Mouse (Mus musculus) intestine, embryonic 15.5 days (tissue): ENCODE results near the gene Msh5. TPM values are rescaled to one million over a fixed set of nuclear protein-coding genes. Genes with fewer than 3 reads are reported as not detected.

Experiments
- ATAC-seq: fragments of 200-750 bp; cut with Nextera tagmentation; 2 replicates; pipeline ENCODE4 v1.8.0; 2017; ENCODE audit warnings: moderate TSS enrichment, moderate library complexity
- H3K27ac ChIP-seq: fragments of 300-500 bp; sonication (generic); 2 replicates; pipeline ENCODE4 v1.5.1; 2015; ENCODE audit warnings: mild to moderate bottlenecking, inconsistent platforms
- H3K27me3 ChIP-seq: fragments of 300-500 bp; sonication (generic); replicated peaks from 2 replicates; pipeline ENCODE4 v1.6.1; 2015; ENCODE audit warnings: inconsistent platforms
- H3K36me3 ChIP-seq: fragments of 300-500 bp; sonication (generic); 2 replicates; pipeline ENCODE4 v1.6.1; 2015; ENCODE audit warnings: inconsistent platforms
- H3K4me1 ChIP-seq: fragments of 300-500 bp; sonication (generic); replicated peaks from 2 replicates; pipeline ENCODE4 v1.6.1; 2015; ENCODE audit warnings: inconsistent platforms
- H3K4me2 ChIP-seq: fragments of 300-500 bp; sonication (generic); replicated peaks from 2 replicates; pipeline ENCODE4 v1.6.1; 2015; ENCODE audit warnings: mild to moderate bottlenecking, inconsistent platforms
- H3K4me3 ChIP-seq: fragments of 300-500 bp; sonication (generic); replicated peaks from 2 replicates; pipeline ENCODE4 v1.5.1; 2015; ENCODE audit warnings: inconsistent platforms
- H3K9ac ChIP-seq: fragments of 300-500 bp; sonication (generic); 2 replicates; pipeline ENCODE4 v1.6.1; 2015; ENCODE audit warnings: inconsistent platforms
- H3K9me3 ChIP-seq: fragments of 300-500 bp; sonication (generic); 2 replicates; pipeline ENCODE4 v1.6.1; 2016; ENCODE audit warnings: inconsistent platforms
- WGBS: fragments of 180-500 bp; shearing (Covaris S2); methylation state at CpG from one replicate; pipeline ENCODE4 v1.1.7; 2015; 5-methylcytosine and 5-hydroxymethylcytosine counted together
- polyA plus RNA-seq: library from polyadenylated mRNA; unstranded; fragments of >200 nt; fragmentation: Nextera tagmentation; extraction: Ambion mirVana; gene quantifications from 2 replicates; pipeline ENCODE4 v1.2.1, GENCODE M21; 2015

Gene Msh5
- polyA plus RNA-seq, 1 experiment from 2014 or later, result 3.1 TPM

DNA sequence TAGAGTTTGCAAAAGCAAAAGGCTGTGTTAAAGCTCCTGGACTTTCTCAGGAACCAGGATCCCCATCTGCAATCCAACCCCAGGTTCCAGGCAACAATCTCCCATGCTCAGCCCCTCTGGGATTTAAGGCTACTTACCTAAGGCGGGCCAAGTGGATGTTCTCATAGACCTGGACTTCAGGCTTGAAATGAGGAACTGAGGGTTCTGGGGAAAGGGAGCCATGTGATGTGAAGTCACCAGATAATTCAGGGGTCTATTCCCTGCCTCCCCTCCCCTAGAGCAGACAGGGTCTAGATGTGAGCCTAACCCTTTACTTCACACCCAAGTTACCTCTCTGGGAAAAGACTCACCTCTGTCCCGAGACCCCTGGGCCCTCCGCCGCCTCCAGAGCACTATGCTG lies 34.2 kb upstream of the Msh5 start:
- no peak overlapping the region for H3K4me3 ChIP-seq
- H3K4me1 ChIP-seq, result peaks cover 30% of the 10 kb centered on the region
- no peaks in the 10 kb centered on the region for H3K36me3 ChIP-seq
- no peaks in the 10 kb centered on the region for H3K27me3 ChIP-seq
- no peak overlapping the region for H3K27ac ChIP-seq
- H3K9me3 ChIP-seq, result no peaks in the 10 kb centered on the region
- H3K9ac ChIP-seq, result no peak overlapping the region
- ATAC-seq, result no peak
- H3K4me2 ChIP-seq, result no peak overlapping the region
- 80% methylated on average over 4 of the region's 4 CpGs for WGBS

DNA sequence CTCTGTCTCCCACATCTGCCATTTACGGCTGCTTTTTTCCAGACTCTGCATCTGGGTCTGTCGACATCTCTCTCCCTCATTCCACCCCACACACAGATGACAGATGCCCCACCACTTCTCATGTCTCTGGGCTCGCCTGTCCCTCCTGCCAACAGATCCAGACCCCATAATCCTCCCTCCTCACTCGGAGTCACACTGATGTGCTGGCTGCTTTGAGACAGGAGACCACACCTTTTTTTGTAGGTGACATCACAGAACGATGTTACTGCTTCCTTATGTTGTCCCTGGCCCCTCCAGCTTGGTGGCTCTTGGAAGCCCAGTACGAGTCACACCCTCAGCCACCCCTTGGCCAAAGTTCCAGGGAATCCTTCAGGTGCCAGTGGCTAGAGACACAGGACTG lies 33.7 kb upstream of the Msh5 start:
- peaks cover 30% of the 10 kb centered on the region for H3K4me1 ChIP-seq
- no peak overlapping the region for H3K4me2 ChIP-seq
- H3K4me3 ChIP-seq, result no peak overlapping the region
- WGBS, result 34% methylated on average over 6 of the region's 6 CpGs
- no peaks in the 10 kb centered on the region for H3K9me3 ChIP-seq
- no peaks in the 10 kb centered on the region for H3K27me3 ChIP-seq
- peak overlapping the region; percentile 48; the same call in 1 of the 2 replicates for H3K27ac ChIP-seq
- H3K36me3 ChIP-seq, result no peaks in the 10 kb centered on the region
- H3K9ac ChIP-seq, result no peak overlapping the region
- peak; percentile 25 for ATAC-seq

DNA sequence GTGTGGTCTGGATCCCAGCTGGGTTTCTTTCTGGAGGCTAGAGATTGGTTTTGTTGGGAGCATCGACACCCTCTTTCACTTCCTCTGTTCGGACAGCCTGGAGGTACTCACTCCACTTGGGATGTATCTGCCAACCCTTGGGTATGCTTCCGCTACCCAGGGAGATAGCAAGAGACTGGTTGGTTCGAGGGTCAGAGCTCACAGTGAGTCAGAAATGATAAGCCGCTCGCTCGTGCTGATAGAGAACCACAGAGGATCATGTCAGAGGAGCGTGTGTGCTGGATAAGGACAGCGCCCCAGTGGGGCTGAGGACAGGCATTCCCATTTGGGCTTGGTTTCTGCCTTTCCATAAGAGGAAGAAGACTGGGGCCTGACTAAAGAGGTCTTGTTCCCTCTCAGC lies 33.2 kb upstream of the Msh5 start:
- peaks cover 30% of the 10 kb centered on the region for H3K4me1 ChIP-seq
- peak overlapping the region; percentile 48; the same call in 1 of the 2 replicates for H3K27ac ChIP-seq
- H3K36me3 ChIP-seq, result no peaks in the 10 kb centered on the region
- H3K4me2 ChIP-seq, result no peak overlapping the region
- H3K9me3 ChIP-seq, result no peaks in the 10 kb centered on the region
- no peaks in the 10 kb centered on the region for H3K27me3 ChIP-seq
- no peak overlapping the region for H3K4me3 ChIP-seq
- peak; percentile 87 for ATAC-seq
- H3K9ac ChIP-seq, result no peak overlapping the region
- 42% methylated on average over 9 of the region's 9 CpGs for WGBS

DNA sequence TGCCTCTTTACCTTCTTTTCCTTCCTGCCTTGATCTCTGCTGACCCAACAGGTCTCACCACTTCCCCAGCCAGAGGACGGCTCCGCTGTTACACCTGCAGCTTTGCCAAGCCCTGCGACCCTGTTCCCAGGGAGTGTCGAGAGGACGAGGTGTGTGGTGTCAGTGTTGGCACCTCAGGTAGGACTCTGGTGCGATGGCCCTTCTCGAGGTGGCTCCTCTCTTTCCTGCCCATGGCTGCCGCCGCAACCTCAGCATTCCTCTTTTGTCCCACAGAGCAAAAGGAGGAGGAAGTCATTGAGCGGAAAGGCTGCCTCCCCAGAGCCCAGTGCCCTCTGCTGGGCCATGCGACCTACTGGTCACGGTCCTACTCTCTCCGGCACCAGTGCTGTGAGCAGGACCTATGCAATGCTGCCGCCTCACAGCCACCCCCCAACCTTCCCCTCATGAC lies 31.3 kb upstream of the Msh5 start, which contains the start of gene Ly6g6d:
Gene Ly6g6d (minus strand): TSS at position 280 of the 448 bp plus-strand sequence.
- Histone ChIP-seq H3K4me2 (peak within 1 kb of the TSS; percentile 55), H3K27me3 (no peaks in the 10 kb centered on the region), H3K9me3 (no peaks in the 10 kb centered on the region), H3K9ac (peak within 1 kb of the TSS; percentile 36; the same call in 1 of the 2 replicates), H3K4me1 (peaks cover 36% of the 10 kb centered on the region), H3K27ac (peak within 1 kb of the TSS; percentile 71), H3K36me3 (no peaks in the 10 kb centered on the region), H3K4me3 (peak within 1 kb of the TSS; percentile 13; the same call in 1 of the 2 replicates)
- ATAC-seq, result peak; percentile 42; the same call in 1 of the 2 replicates
- 13% methylated on average over 14 of the region's 14 CpGs for WGBS

DNA sequence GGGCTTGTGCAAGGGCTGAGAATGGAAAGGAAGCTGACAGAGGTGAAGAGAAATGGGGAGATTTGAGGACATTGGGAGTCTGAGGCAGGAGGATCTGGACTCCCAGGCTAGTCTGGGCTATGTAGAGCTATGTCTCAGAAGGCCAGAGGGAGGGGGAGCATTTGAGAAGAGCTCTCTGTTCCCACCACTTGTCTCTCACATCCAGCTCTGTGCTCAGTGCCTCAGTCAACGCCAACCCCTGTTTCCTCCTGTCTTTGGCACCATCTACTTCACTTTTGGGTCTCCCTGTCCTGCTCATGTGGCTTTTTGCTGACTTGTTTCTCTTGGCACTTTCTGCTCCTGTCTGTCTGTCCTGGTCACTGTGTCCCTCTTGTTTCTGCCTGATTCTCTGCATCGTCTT lies 30.7 kb upstream of the Msh5 start:
- H3K4me1 ChIP-seq, result peaks cover 36% of the 10 kb centered on the region
- no peak for ATAC-seq
- H3K9me3 ChIP-seq, result no peaks in the 10 kb centered on the region
- peak overlapping the region; percentile 13; the same call in 1 of the 2 replicates for H3K4me3 ChIP-seq
- H3K27me3 ChIP-seq, result no peaks in the 10 kb centered on the region
- peak overlapping the region; percentile 71 for H3K27ac ChIP-seq
- H3K36me3 ChIP-seq, result no peaks in the 10 kb centered on the region
- 0 out of 2 replicates have a peak overlapping the region, but pooled peaks have one; percentile 36 for H3K9ac ChIP-seq
- WGBS, result 25% methylated on average over 2 of the region's 2 CpGs
- H3K4me2 ChIP-seq, result peak overlapping the region; percentile 55

DNA sequence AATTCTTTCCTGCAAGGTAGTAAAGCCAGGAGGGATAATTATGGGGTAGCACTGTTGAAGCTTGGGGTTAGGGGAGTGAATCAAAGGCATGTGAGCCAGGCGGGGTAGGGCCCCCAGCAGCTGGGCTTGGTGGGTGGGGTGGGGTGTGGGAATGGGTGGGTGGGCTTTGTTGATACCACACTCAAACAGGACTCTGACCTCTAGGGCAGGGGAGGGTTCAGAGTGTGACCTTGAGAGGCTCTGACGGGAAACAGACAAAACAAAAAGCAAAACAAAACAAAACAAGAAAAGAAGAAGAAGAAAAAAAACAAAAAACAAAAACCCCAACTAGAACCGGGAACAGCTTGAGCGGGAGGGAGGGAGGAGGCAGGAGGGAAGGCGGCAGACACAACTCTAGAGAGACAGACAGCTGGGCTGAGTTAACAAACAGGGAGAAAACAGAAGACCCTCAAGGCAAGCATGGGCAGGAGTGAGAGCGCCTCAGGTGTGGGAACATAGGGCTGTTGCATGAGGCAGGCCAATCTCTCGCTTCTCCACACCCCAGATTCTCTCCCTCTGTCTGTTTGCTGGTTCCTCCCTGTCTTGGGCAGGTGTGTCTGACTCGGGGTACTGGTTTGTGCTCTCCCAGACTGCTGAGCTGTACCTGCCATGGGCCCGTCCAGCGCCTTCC lies 30.1 kb upstream of the Msh5 start, which contains the start of gene Ly6g6e:
Gene Ly6g6e (plus strand): TSS at position 396 of the 670 bp plus-strand sequence.
- Histone ChIP-seq H3K27ac (peak within 1 kb of the TSS; percentile 71), H3K9ac (peak within 1 kb of the TSS; percentile 36; the same call in 1 of the 2 replicates), H3K4me1 (peaks cover 36% of the 10 kb centered on the region), H3K4me3 (peak within 1 kb of the TSS; percentile 13; the same call in 1 of the 2 replicates), H3K9me3 (no peaks in the 10 kb centered on the region), H3K27me3 (no peaks in the 10 kb centered on the region), H3K4me2 (peak within 1 kb of the TSS; percentile 55), H3K36me3 (no peaks in the 10 kb centered on the region)
- no peak for ATAC-seq
- WGBS, result 28% methylated on average over 10 of the region's 10 CpGs

DNA sequence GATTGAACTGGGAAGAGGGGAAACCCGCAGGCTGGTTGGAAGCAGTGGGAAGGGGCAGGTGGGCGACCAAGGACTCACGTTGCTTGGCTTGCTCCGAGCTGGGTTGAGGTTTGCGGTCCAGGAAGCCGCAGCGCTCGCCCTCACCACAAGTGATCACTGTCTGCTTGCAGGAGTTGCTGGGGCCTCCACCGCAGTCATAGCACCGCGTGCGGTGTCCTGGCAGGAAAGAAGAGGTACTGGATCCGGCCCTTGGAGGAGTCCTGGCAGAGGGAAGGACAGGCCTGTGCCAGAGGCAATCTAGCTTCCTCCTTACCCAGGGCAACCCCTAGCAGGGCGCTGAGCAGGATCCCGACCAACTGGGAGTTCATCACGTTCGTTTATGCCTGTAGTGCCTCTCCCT lies 27.6 kb upstream of the Msh5 start:
- H3K27ac ChIP-seq, result no peak overlapping the region
- peak overlapping the region; percentile 15; the same call in 1 of the 2 replicates for H3K9ac ChIP-seq
- H3K36me3 ChIP-seq, result no peaks in the 10 kb centered on the region
- peak overlapping the region; percentile 22 for H3K4me3 ChIP-seq
- H3K9me3 ChIP-seq, result no peaks in the 10 kb centered on the region
- H3K4me2 ChIP-seq, result peak overlapping the region; percentile 47
- peak; percentile 45 for ATAC-seq
- H3K4me1 ChIP-seq, result peaks cover 26% of the 10 kb centered on the region
- WGBS, result 33% methylated on average over 17 of the region's 17 CpGs
- no peaks in the 10 kb centered on the region for H3K27me3 ChIP-seq

DNA sequence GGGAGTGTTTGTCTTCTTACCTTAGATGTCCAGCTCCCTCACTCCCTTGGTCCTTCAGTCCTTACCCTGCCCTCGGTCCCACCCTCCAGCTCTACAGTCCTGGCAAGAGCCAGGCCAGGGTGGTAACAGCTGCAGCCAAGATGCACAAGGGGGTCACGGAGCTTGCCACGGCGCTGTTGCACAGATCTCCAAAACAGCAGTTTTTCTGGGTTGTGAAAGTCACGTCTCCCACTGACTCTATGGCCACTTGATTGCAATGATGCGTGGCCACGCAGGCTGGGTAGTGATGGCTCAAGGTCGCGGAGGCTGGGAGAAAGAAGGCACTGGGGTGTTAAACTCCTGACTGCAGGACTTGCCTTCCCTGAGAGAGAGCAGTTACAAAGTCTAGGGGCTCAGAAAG lies 24.9 kb upstream of the Msh5 start:
- WGBS, result 78% methylated on average over 9 of the region's 9 CpGs
- ATAC-seq, result no peak
- H3K9me3 ChIP-seq, result no peaks in the 10 kb centered on the region
- no peak overlapping the region for H3K4me3 ChIP-seq
- peaks cover 12% of the 10 kb centered on the region for H3K4me1 ChIP-seq
- no peak overlapping the region for H3K9ac ChIP-seq
- H3K27me3 ChIP-seq, result 0 out of 2 replicates have a peak, but pooled peaks cover 6% of the 10 kb centered on the region
- no peaks in the 10 kb centered on the region for H3K36me3 ChIP-seq
- H3K27ac ChIP-seq, result no peak overlapping the region
- H3K4me2 ChIP-seq, result no peak overlapping the region

DNA sequence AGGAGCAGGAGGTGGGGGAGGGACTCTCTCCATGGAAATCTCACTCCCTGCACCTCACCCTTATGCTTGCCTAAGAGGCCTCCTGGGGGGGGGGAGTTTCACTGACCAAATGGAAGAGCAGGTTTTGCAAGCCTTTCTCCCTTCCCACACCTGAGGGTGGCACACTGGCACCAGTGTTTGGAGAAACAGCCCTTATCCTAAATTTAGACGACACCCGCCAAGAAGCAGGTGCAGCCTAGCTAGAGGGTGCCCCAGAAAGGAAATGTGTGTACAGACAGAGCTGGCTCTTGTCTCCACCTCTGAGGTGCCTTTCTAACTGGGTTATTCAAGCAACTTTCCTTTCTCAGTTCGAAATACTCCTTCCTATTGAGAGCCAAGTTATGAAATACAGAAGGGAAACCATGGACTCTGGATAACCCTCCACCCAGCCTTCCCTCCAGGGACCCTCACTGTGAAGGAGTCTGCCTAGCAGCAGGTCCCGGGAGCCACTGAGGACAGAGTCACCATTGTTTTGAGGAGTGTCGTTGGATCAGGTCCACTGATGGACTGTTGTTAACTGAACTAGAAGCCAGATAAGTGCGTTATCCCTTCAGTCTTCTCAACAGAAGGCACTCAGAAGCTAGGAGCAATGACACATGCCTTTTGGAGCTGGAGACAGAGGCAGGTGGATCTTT lies 24.1 kb upstream of the Msh5 start:
- Histone ChIP-seq H3K4me1 (peaks cover 12% of the 10 kb centered on the region; the same call in 1 of the 2 replicates), H3K4me2 (no peak overlapping the region), H3K36me3 (no peaks in the 10 kb centered on the region), H3K9ac (no peak overlapping the region), H3K27ac (no peak overlapping the region), H3K9me3 (no peaks in the 10 kb centered on the region), H3K4me3 (no peak overlapping the region), H3K27me3 (0 out of 2 replicates have a peak, but pooled peaks cover 6% of the 10 kb centered on the region)
- WGBS, result 44% methylated on average over 6 of the region's 6 CpGs
- ATAC-seq, result no peak

DNA sequence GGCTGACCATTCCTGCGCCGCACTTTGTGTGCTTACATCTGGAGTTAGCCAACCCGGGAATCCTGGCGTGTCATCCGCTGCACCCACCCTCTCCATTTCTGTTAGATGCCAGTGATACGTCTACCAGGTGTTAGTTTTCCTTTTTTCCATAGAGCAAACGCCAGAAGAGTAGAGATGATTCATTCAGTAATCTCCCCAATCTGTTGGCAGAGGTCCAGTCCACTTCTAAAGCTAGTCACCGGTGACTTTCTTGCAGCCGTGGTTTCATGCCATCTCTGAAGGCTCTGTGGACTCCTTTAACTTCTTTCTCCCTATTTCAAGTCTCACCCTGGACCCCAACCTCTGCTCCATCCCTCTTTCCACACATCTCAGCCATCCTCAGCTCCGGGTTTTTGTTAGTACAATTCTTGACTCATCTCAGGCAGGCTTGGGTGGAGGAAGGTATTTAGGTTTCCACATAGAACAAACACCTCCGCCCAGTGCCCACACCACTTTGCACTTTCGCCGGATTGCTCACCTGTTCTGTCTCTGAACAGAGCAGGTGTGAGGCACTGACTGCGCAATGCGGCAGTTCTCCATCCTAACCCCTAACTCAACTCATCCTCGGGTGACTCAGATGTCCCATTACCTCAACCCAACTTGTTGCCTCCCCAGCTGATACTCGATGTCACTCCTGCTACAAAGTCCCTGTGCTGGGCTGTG lies 21.8 kb upstream of the Msh5 start:
- whole genome bisulfite sequencing, result 73% methylated on average over 17 of the region's 17 CpGs
- Histone ChIP-seq H3K9ac (no peak overlapping the region), H3K4me2 (no peak overlapping the region), H3K27ac (no peak overlapping the region), H3K36me3 (no peaks in the 10 kb centered on the region), H3K27me3 (0 out of 2 replicates have a peak, but pooled peaks cover 6% of the 10 kb centered on the region), H3K4me1 (peaks cover 27% of the 10 kb centered on the region), H3K4me3 (no peak overlapping the region), H3K9me3 (no peaks in the 10 kb centered on the region)
- ATAC-seq, result no peak

DNA sequence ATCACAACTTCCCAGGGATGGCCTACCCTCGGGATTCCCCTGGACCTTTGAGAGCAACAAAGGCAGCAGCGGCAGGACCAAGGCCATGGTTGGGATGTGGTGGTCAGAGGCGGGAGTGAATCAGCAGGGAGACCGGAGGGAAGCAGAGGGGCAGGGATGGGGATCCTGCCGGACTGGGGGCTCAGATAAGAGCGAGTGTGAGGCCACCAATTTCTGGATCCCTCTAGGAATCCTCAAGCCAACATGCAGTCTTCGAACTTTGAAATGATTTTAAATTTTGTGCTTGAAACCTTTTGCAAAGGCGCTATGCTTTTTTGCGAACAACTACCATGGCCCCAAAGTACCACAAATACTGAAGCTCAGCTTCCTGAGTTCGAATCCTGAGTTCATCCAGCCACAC lies 19.5 kb upstream of the Msh5 start, which contains the start of gene Mpig6b:
Gene Mpig6b (minus strand): TSS at position 101 of the 400 bp plus-strand sequence.
- Histone ChIP-seq H3K27me3 (0 out of 2 replicates have a peak, but pooled peaks cover 6% of the 10 kb centered on the region), H3K4me3 (peak within 1 kb of the TSS; percentile 32), H3K4me2 (peak within 1 kb of the TSS; percentile 73), H3K27ac (peak within 1 kb of the TSS; percentile 52), H3K36me3 (peaks cover 4% of the 10 kb centered on the region; the same call in 1 of the 2 replicates), H3K9me3 (no peaks in the 10 kb centered on the region), H3K9ac (peak within 1 kb of the TSS; percentile 42), H3K4me1 (peaks cover 45% of the 10 kb centered on the region)
- ATAC-seq, result no peak
- 57% methylated on average over 10 of the region's 10 CpGs for WGBS
